Mouse (Mus musculus): ENCODE data around the gene Prickle3.

Gene Prickle3

GRCm38 (mm10) chrX:7661086-7661485 lies 4.0 kb downstream of the Prickle3 start:
- Histone ChIP-seq H3K36me3 (ENCODE audit: control insufficient read depth, insufficient read depth, low read length, poor library complexity, severe bottlenecking) (no peaks in the 10 kb centered on the region), H3K27me3 (ENCODE audit: control insufficient read depth, insufficient read depth, low read length, poor library complexity, severe bottlenecking) (no peaks in the 10 kb centered on the region)
- no peak for DNase-seq (ENCODE audit: low read depth, low spot score)

- Histone ChIP-seq H3K36me3 (ENCODE audit: control insufficient read depth, insufficient read depth, low read length, poor library complexity, severe bottlenecking) (0 out of 2 replicates have a peak, but pooled peaks cover 1% of the 10 kb centered on the region), H3K27me3 (ENCODE audit: control insufficient read depth, insufficient read depth, low read length, poor library complexity, severe bottlenecking) (no peaks in the 10 kb centered on the region)
- no peak for DNase-seq (ENCODE audit: low read depth, low spot score)
Measured at GRCm38 (mm10) chrX:7662936-7663335, 5.9 kb downstream of the Prickle3 start.

GRCm38 (mm10) chrX:7664791-7665190 lies 7.7 kb downstream of the Prickle3 start:
- H3K36me3 ChIP-seq (ENCODE audit: control insufficient read depth, insufficient read depth, low read length, poor library complexity, severe bottlenecking): 0 out of 2 replicates have a peak, but pooled peaks cover 1% of the 10 kb centered on the region
- H3K27me3 ChIP-seq (ENCODE audit: control insufficient read depth, insufficient read depth, low read length, poor library complexity, severe bottlenecking): no peaks in the 10 kb centered on the region
- no peak for DNase-seq (ENCODE audit: low read depth, low spot score)

- H3K36me3 ChIP-seq (ENCODE audit: control insufficient read depth, insufficient read depth, low read length, poor library complexity, severe bottlenecking): 0 out of 2 replicates have a peak, but pooled peaks cover 1% of the 10 kb centered on the region
- no peaks in the 10 kb centered on the region for H3K27me3 ChIP-seq (ENCODE audit: control insufficient read depth, insufficient read depth, low read length, poor library complexity, severe bottlenecking)
- DNase-seq (ENCODE audit: low read depth, low spot score): no peak
Measured at GRCm38 (mm10) chrX:7665739-7666502, 8.9 kb downstream of the Prickle3 start.

GRCm38 (mm10) chrX:7670390-7670881 lies 13.4 kb downstream of the Prickle3 start:
- no peaks in the 10 kb centered on the region for H3K27me3 ChIP-seq (ENCODE audit: control insufficient read depth, insufficient read depth, low read length, poor library complexity, severe bottlenecking)
- H3K36me3 ChIP-seq (ENCODE audit: control insufficient read depth, insufficient read depth, low read length, poor library complexity, severe bottlenecking): 0 out of 2 replicates have a peak, but pooled peaks cover 1% of the 10 kb centered on the region
- peak; percentile 77 for DNase-seq (ENCODE audit: low read depth, low spot score)

GRCm38 (mm10) chrX:7670921-7671623 lies 14.0 kb downstream of the Prickle3 start, which contains the start of gene Plp2:
Gene Plp2, minus strand, starts transcription at chrX:7671390.
- H3K36me3 ChIP-seq (ENCODE audit: control insufficient read depth, insufficient read depth, low read length, poor library complexity, severe bottlenecking): 0 out of 2 replicates have a peak, but pooled peaks cover 1% of the 10 kb centered on the region
- no peaks in the 10 kb centered on the region for H3K27me3 ChIP-seq (ENCODE audit: control insufficient read depth, insufficient read depth, low read length, poor library complexity, severe bottlenecking)
- peak; percentile 28 for DNase-seq (ENCODE audit: low read depth, low spot score)

- no peaks in the 10 kb centered on the region for H3K27me3 ChIP-seq (ENCODE audit: control insufficient read depth, insufficient read depth, low read length, poor library complexity, severe bottlenecking)
- DNase-seq (ENCODE audit: low read depth, low spot score): no peak
- no peaks in the 10 kb centered on the region for H3K36me3 ChIP-seq (ENCODE audit: control insufficient read depth, insufficient read depth, low read length, poor library complexity, severe bottlenecking)
Measured at GRCm38 (mm10) chrX:7672739-7673138, 15.7 kb downstream of the Prickle3 start.

- peak; percentile 72 for DNase-seq (ENCODE audit: low read depth, low spot score)
- H3K27me3 ChIP-seq (ENCODE audit: control insufficient read depth, insufficient read depth, low read length, poor library complexity, severe bottlenecking): no peaks in the 10 kb centered on the region
- no peaks in the 10 kb centered on the region for H3K36me3 ChIP-seq (ENCODE audit: control insufficient read depth, insufficient read depth, low read length, poor library complexity, severe bottlenecking)
Measured at GRCm38 (mm10) chrX:7673578-7674281, 16.7 kb downstream of the Prickle3 start.

- DNase-seq (ENCODE audit: low read depth, low spot score): peak; percentile 18
- no peaks in the 10 kb centered on the region for H3K36me3 ChIP-seq (ENCODE audit: control insufficient read depth, insufficient read depth, low read length, poor library complexity, severe bottlenecking)
- H3K27me3 ChIP-seq (ENCODE audit: control insufficient read depth, insufficient read depth, low read length, poor library complexity, severe bottlenecking): no peaks in the 10 kb centered on the region
Measured at GRCm38 (mm10) chrX:7674284-7675000, 17.4 kb downstream of the Prickle3 start.

- Histone ChIP-seq H3K36me3 (ENCODE audit: control insufficient read depth, insufficient read depth, low read length, poor library complexity, severe bottlenecking) (no peaks in the 10 kb centered on the region), H3K27me3 (ENCODE audit: control insufficient read depth, insufficient read depth, low read length, poor library complexity, severe bottlenecking) (no peaks in the 10 kb centered on the region)
- DNase-seq (ENCODE audit: low read depth, low spot score): peak; percentile 21
Measured at GRCm38 (mm10) chrX:7675001-7675380, 17.9 kb downstream of the Prickle3 start.

GRCm38 (mm10) chrX:7678986-7679385 lies 21.9 kb downstream of the Prickle3 start:
- no peaks in the 10 kb centered on the region for H3K36me3 ChIP-seq (ENCODE audit: control insufficient read depth, insufficient read depth, low read length, poor library complexity, severe bottlenecking)
- no peaks in the 10 kb centered on the region for H3K27me3 ChIP-seq (ENCODE audit: control insufficient read depth, insufficient read depth, low read length, poor library complexity, severe bottlenecking)
- no peak for DNase-seq (ENCODE audit: low read depth, low spot score)

GRCm38 (mm10) chrX:7679405-7680056 lies 22.5 kb downstream of the Prickle3 start:
- peak; percentile 93 for DNase-seq (ENCODE audit: low read depth, low spot score)
- Histone ChIP-seq H3K27me3 (ENCODE audit: control insufficient read depth, insufficient read depth, low read length, poor library complexity, severe bottlenecking) (no peaks in the 10 kb centered on the region), H3K36me3 (ENCODE audit: control insufficient read depth, insufficient read depth, low read length, poor library complexity, severe bottlenecking) (no peaks in the 10 kb centered on the region)

GRCm38 (mm10) chrX:7680057-7680412 lies 23.0 kb downstream of the Prickle3 start:
- no peaks in the 10 kb centered on the region for H3K36me3 ChIP-seq (ENCODE audit: control insufficient read depth, insufficient read depth, low read length, poor library complexity, severe bottlenecking)
- no peak for DNase-seq (ENCODE audit: low read depth, low spot score)
- H3K27me3 ChIP-seq (ENCODE audit: control insufficient read depth, insufficient read depth, low read length, poor library complexity, severe bottlenecking): no peaks in the 10 kb centered on the region

GRCm38 (mm10) chrX:7680864-7681263 lies 23.8 kb downstream of the Prickle3 start, which contains the start of gene Magix:
Gene Magix, minus strand, starts transcription at chrX:7681251.
- DNase-seq (ENCODE audit: low read depth, low spot score): no peak
- Histone ChIP-seq H3K36me3 (ENCODE audit: control insufficient read depth, insufficient read depth, low read length, poor library complexity, severe bottlenecking) (no peaks in the 10 kb centered on the region), H3K27me3 (ENCODE audit: control insufficient read depth, insufficient read depth, low read length, poor library complexity, severe bottlenecking) (no peaks in the 10 kb centered on the region)

All from splenic B cell, adult 2 months (primary cell).